Comparison of ENCODE assay signal across 33 mouse cellular contexts in genomic region chr5:103714943-103715342, GRCm38 (mm10). TPM values are rescaled to one million over a fixed set of nuclear protein-coding genes. Genes with fewer than 3 reads are reported as not detected.
"Had no signal": no experiment of that assay in that cellular context is flagged by ENCODE, and none has a peak within 500 bp of the region (broad histone marks: within the 10 kb centered on the region; RNA-seq: fewer than 3 reads in every experiment).

No protein-coding gene starts in this region.

- H3K27ac ChIP-seq: heart, embryonic 13.5 days; heart, embryonic 15.5 days; hindbrain, embryonic 13.5 days; hindbrain, embryonic 15.5 days; hindbrain, postnatal 0 days; kidney, embryonic 15.5 days; kidney, postnatal 0 days; left cerebral cortex, adult 2 months; limb, embryonic 10.5 days; limb, embryonic 12.5 days had no signal

- ATAC-seq: hindbrain, postnatal 0 days; intestine, embryonic 16.5 days had no signal

- H3K4me2 ChIP-seq: heart, embryonic 11.5 days; heart, embryonic 13.5 days; heart, embryonic 15.5 days; hindbrain, embryonic 13.5 days; hindbrain, embryonic 15.5 days; kidney, embryonic 15.5 days; limb, embryonic 12.5 days; liver, embryonic 11.5 days had no signal

- H3K9me3 ChIP-seq: heart, embryonic 13.5 days; heart, embryonic 15.5 days; hindbrain, embryonic 13.5 days; hindbrain, embryonic 15.5 days; kidney, embryonic 15.5 days; limb, embryonic 10.5 days; limb, embryonic 12.5 days had no signal

- DNase-seq: gastrocnemius, postnatal 14 days; gastrocnemius, postnatal 36 days; heart, adult 18-20 months; heart, postnatal 14 days; heart, postnatal 36 days; kidney, adult 11 months; kidney, adult 2 months; kidney, adult 9 months; kidney, postnatal 14 days; kidney, postnatal 36 days; layer of hippocampus, adult 9-11 months; liver had no signal

- H3K4me3 ChIP-seq: heart, embryonic 13.5 days; heart, embryonic 15.5 days; hindbrain, embryonic 13.5 days; hindbrain, embryonic 15.5 days; kidney, embryonic 15.5 days; left cerebral cortex, adult 2 months; limb, embryonic 10.5 days; limb, embryonic 12.5 days had no signal

- H3K4me1 ChIP-seq: heart, embryonic 15.5 days; hindbrain, embryonic 13.5 days; hindbrain, embryonic 15.5 days had no signal

- H3K9ac ChIP-seq: heart, embryonic 13.5 days; heart, embryonic 15.5 days; hindbrain, embryonic 13.5 days; hindbrain, embryonic 15.5 days; kidney, embryonic 15.5 days; limb, embryonic 12.5 days had no signal

- H3K36me3 ChIP-seq: heart, embryonic 13.5 days; heart, embryonic 15.5 days; hindbrain, embryonic 13.5 days; hindbrain, embryonic 15.5 days; kidney, embryonic 15.5 days; limb, embryonic 10.5 days; limb, embryonic 12.5 days had no signal

- H3K27me3 ChIP-seq: heart, embryonic 13.5 days; heart, embryonic 15.5 days; hindbrain, embryonic 13.5 days; hindbrain, embryonic 15.5 days; kidney, embryonic 15.5 days; limb, embryonic 12.5 days had no signal

RNA-seq across cellular contexts. Expression of gene 1700016H13Rik, which starts 59.1 kb away (rescaled TPM):
- total RNA-seq: heart, adult 18-20 months; heart, adult 8-10 months; heart, postnatal 14 days; heart, postnatal 36 days; hematopoietic stem cell, adult 5-6 weeks; layer of hippocampus, adult 18-20 months; layer of hippocampus, adult 8-10 months; layer of hippocampus, postnatal 14 days; left cerebral cortex, adult 2 months; left cerebral cortex, postnatal 14 days; left cerebral cortex, postnatal 36 days had no signal
- polyA plus RNA-seq: heart, embryonic 11.5 days; hindbrain, embryonic 11.5 days; hindbrain, postnatal 0 days; intestine, embryonic 16.5 days; kidney, adult 2 months; kidney, embryonic 15.5 days had no signal
